Mouse (Mus musculus): ENCODE measurements around the gene Ppp1r3d.

The Ppp1r3d gene

DNA sequence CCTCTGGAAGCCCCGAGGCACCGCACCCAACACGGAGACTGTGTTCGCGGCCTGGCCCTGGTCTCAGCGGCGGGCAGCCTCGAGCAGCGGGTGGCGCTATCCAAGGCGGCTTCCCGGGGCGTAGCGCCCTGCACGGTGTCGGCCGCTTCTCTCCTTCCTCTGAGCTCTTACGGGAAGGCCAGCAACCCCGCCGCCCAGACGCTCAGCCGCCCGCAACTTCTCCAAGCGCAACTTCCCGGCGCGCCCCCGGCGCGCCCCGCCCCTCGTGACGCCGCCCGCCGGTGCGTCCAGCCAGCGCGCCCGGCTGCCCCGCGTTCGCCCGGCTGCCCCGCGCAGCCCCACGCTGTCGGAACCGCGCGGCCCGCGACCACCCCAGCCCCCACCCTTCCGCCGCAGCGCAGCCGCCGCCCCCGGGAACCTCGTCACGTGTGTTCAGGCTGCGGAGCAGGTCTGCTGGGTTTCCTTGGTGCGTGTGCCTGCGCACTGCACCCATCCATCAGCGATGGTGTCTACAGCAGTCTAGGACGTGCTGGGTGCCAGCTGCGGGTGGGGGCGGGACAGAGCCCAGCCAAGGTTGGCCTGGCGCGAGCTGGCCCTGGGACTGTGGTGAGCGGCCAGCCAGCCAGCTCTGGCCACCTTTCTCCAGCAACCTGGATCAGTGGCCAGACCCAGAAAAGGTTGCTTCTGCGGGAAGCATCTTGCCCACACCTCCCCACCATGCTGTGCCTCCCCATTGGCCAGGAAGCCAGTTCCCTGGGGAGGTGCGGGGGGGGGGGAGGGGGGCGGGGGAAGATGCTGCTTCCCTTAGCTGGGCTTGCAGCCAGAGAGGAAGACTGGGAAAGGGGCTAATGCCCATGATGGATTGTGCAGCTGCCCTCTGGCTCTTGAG, at the start of gene Ppp1r3d, which contains the start of gene Fam217b:
TSS of gene Ppp1r3d (minus strand) at position 212 of the 889 bp plus-strand sequence.
TSS of gene Fam217b (plus strand) at position 264 of the 889 bp plus-strand sequence.
- peak; percentile 13 to 43 for DNase-seq (ENCODE audit: low spot score in 2 of 2)

DNA sequence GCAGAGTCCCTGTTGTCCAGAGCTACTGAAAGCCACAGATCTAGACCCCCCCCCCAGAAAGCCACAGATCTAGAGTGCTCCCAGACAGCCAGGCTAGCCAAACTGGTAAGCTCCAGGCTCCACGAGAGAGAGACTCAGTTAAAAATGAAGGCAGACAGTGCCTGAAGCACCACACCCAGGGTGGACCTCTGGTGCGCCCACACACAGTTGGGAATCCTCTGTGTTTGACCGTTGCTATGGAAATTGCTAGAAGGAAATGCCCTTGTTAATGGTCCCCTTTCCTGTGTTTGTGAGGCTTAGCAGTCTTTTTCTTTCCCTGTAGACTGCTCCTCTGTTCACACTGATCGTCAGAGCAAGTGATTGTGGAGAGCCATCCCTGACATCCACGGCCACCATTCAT, 46.1 kb upstream of the Ppp1r3d start:
- DNase-seq (ENCODE audit: low spot score in 2 of 2): no peak

DNA sequence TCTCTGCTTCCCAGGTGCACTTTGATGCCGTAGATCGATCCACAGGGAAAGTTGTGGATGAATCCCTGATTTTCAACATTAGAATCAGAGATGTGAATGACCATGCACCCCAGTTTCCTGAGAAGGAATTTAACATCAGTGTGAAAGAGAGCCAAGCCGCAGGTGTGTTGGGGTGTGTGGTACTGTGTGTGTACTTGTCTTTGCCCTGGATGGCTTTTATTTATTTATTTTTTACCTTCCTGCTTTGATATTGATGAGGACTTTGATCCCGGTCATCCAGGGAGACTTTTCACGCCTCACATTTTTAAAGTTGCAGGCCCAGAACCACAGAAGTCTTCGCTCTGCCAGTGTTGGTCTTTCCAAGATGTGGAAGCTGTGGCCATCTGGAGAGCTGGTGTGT, 43.1 kb upstream of the Ppp1r3d start:
- DNase-seq (ENCODE audit: low spot score in 2 of 2): no peak

DNA sequence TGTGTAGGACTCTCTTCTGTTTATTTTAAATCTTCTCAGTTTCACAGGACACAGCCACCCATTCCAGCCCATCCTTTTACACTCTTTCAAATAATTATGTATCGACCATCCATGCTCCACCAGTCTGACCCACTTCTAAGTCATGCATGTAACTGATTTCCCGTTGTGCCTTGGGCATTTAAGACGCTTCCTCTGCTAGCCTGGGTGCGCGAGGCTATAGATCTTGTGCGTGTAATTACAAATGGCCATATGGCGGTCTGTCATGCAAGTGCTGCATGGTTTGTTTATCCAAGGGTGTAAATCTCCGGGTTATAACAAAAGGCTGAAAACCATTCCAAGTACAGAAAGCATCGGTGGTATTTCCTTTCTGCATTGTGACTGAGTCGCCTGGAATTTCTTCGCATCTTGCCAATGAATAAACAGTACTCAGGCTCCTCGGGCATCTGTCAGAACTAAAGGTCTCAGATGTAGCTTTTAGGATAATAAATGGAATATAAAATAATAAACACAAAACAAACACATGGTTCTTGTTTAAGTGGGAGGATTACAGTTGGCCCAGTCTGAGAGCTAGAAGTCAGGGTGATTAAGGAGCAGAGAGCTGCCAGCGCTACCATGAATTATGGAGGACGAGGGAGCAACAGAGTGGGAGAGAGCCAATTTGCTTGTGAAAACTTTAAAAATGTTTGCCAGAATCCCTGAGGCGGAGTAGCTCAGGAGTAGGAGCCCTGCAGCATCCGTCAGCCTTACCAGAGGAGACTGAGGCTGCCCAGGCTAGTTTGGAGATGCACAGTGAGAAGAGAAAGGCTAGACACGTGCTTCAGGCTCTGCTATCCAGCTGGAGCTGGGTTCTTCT, 40.6 kb upstream of the Ppp1r3d start:
- peak in 1 of 2 experiments; percentile 25 for DNase-seq (ENCODE audit: low spot score in 2 of 2)

DNA sequence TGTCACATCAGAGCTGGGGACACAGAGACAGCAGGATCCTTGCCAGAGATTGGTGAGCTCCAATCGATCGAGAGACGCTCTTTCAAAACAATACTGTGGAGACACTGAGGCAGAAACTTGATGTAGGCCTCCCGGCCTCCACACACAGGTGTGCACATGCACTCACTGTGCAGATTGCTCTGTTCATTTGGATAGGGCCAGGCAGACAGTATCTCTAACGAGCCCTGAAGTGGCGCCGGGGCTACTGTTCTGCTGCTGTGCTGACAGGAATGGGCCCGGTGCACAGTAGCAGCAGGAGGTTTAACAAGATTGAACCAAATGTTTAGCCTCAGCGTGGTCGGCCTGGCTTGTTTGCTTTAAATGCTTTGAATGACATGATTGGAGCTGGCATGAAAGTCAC, 36.7 kb upstream of the Ppp1r3d start:
- DNase-seq (ENCODE audit: low spot score in 2 of 2): no peak

DNA sequence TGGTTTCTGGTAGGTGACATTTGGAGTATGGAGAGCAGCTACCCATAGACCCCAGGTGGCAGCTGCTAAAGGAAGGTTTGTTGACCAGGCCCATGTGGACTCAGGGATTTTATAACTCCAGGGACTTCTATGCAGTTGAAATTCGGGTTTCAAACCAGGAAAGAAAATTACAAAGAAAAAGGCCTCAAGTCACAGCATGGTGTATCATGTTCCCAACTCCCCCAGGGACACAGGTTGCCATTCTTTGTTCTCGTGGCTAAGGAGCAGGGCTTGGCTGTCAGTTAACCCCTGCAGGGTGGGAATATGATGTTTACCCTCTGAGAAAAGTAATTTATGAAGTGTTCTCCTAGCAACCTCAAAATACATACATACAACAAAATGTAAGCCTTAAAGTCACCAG, 36.0 kb upstream of the Ppp1r3d start:
- no peak for DNase-seq (ENCODE audit: low spot score in 2 of 2)

DNA sequence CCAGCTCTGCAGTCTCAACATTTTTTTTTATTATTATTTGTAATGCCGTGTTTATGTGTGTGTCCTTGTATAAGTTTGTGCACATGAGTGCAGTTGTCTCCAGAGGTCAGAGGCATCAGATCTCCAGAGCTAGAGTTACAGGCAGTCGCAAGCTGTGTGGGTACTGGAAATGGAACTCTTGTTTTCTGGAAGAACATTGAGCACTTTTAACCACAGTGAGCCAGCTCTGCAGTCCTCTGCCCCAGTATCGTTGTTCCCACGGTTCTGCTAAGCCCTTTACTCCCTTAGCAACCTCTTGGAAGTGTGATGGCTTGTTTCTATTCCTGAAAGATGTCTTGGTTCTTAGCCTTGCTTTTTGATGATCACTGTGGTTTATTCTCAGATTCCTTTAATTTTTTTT, 35.1 kb upstream of the Ppp1r3d start:
- DNase-seq (ENCODE audit: low spot score in 2 of 2): no peak

DNA sequence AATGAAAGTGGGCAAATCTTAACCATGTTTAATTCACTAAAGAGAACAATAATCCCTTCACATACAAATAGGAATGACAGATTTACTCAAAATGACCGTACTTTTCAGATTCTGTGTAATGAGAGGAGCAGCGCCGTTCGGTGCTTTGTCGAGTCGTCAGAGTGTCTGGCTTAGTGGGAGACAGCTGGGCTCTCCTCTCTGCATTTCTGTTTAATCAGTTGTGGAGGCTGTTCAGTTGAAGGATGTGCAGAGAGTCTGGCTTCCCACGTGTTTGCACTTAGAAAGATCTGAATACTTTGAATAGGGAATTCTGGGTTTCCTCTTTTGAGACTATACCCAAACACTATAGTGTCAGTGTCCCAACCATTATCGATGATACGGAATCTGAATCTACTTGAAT, 23.0 kb upstream of the Ppp1r3d start:
- no peak for DNase-seq (ENCODE audit: low spot score in 2 of 2)

DNA sequence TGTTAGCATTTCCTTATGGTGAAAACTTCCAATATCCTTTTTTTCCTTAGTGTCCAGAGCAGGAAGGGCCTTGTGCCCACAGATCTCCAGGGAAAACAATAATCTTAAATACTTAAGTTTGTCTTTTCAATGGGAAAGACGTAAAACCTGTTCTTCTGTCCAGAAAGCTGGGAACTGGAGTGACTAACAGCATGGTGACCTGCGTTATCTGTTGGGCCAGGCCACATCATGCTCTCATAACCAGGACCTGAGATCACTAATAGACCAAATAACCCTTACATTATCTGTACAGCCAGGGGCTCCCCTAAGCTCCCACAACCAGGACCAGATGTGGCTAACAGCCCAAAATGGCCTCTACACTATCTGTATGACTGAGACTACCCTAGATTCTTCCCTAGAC, 19.6 kb upstream of the Ppp1r3d start:
- no peak for DNase-seq (ENCODE audit: low spot score in 2 of 2)

DNA sequence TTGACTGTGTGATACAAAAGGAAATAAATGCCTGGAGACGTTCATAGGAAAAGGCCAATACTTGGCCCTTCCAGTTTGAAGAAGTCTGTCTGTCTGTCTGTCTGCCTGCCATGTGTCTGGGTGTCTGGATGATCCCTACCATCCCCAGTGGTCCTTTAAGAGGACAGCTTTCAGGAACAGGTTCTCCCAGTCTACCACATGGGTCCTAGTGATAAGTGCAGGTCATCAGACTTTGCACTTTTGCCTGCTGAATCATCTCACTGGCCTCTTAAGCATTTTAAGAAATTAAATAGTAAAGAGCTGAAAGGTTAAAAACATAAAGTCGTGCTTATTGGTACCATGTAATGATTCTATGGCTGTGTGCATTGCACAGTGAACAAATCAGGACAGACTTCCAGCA, 19.2 kb upstream of the Ppp1r3d start:
- DNase-seq (ENCODE audit: low spot score in 2 of 2): no peak

DNA sequence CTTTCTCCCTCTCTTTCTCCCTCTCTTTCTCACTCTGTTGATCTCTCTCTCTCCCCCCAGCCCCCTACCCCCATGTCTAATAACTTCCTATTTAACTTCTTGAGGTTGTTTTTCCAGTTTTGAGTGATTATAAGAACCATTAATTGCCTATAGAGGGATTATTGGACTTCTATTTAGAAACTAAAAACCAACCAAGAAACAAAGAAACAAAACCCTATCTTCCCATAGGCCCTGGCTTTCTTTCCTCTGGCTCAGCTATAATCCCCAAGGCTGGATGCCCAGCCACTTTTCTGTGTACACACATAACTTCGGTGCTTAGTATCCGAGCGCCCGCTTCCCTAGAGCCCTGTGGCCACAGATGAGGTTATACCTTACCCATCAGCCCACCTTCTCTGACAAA, 16.0 kb upstream of the Ppp1r3d start, which contains the start of gene Cdh26:
TSS of gene Cdh26 (plus strand) at position 301 of the 400 bp plus-strand sequence.
- no peak for DNase-seq (ENCODE audit: low spot score in 2 of 2)

DNA sequence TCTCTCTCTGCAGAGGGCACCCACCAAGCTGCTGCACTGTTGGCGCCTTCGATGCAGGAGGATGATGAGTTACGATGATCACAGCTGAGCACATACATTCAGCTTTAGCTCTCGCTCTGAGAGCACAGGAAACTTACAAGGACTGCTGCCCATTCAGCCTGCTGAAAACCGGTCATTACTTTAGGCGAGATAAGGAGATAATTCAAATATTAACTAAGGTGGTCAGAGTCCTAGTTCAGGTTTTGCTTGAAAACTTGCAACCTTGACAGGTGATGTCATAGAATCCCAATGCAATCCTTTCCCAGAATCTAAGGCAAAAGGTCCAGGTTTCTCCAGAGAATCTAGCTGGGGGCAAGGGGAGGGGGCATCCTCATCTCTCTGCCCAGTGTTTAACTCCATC, 15.2 kb upstream of the Ppp1r3d start:
- DNase-seq (ENCODE audit: low spot score in 2 of 2): no peak

DNA sequence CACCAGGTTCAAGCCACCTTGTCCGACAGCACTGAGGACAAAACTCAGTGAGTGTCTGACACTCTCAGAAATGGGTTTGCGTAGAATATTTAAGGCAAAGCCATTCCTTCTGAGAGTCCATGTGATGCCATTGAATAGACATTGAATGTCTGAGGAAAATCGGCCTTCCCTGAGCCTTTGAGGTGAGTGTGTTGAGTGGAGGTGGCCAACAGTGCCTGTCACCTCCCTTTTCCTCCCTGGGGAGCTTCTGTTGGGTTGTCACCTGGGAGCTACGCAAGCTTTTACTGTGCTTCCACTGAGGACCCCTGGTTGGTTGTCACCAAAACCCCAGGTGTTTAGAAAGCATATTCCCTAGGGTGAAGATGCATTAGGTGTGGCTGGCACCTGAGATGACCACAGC, 14.4 kb upstream of the Ppp1r3d start:
- DNase-seq (ENCODE audit: low spot score in 2 of 2): no peak

DNA sequence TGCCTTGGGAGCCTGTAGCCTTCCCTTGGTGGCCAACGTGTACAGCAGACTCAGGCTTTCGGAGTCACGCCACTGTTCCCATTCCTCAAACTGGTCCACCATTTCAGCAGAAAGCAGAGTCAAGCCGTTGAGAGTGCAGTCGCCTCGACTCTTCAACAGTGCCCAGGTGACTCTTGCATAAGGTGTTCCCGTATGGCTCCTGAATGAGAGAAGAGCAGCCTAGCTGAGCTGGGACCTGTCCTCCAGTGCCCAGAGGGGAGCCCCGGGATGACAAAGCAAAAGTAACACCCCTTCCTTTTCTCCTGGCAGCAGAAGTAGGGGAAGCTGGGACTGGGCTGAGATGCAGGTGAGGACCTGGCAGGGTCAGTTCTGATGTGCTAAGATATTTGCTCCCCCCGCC, 13.9 kb upstream of the Ppp1r3d start:
- no peak for DNase-seq (ENCODE audit: low spot score in 2 of 2)

DNA sequence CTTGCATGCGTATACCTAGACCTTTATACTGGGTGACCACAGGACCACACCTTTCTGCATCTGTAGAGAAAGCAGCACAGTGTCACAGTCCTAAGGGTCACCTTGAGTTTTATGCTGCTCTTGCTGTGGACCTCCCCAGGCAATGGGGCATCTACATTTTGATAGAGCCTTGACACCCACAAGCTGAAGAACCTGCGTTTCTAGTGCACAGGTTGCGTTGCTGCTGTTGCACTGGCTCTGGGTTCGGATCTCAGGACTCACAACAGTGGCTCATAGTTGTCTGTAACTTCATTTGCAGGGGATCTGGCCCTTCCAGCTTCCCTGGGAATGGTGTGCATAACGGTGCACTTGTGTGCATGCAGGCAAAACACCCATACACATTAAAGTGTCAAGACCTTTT, 12.9 kb upstream of the Ppp1r3d start:
- DNase-seq (ENCODE audit: low spot score in 2 of 2): no peak

DNA sequence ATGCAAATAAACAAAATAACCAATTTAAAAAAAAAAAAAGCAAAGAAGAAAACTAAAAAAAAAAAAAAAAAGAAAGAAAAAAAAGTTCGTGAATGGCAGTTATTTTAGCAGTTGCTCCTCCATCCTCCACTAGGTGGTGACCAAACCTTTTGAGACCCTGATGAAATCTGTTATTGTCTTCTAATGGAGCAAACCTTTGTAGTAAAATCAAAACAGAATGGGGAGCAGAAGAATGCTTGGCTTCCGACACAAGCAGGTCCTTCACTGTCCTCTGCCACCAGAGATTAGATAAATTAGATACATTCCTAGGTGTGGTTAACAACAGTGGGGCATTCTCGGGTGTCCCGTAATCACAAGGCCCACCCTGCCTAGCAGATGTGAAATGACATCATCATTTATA, 12.0 kb upstream of the Ppp1r3d start:
- DNase-seq (ENCODE audit: low spot score in 2 of 2): no peak

DNA sequence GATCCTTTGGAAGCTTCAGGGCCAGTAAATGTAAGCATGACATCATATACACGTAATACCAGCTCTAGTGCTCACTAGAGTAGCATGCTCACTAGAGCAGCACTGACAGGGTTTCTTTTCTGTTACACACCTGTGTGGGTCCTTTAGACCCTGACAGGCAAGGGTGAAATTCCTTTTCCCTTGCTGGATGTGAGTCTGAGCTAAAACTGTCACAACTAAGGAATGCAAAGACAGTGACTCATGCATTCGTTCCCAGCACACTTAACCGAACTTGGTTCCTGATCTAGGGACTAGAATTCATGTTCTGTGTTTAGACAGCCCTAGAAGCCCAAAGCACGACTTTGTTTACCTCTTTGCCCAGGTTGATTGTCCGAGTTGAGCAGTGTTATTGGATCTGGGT, 9.0 kb upstream of the Ppp1r3d start:
- DNase-seq (ENCODE audit: low spot score in 2 of 2): no peak

DNA sequence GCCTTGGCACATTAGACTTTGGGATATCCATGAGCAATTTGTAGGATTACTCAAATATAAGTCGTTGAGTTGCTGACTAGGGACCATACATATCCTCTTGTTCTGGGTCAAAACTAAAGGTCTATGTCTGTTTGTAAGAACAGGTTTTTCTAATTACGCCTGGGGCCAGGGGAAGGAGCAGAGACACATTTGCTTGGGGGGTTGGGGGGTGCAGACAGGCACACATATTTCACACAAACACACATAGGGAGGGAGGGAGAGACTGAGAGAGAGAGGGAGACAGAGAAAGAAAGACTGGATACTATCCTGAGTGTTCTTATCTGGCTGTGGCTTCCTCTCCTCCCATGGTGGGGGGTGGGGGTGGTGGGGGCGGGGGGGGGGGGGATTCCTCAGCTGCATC, 7.9 kb upstream of the Ppp1r3d start:
- DNase-seq (ENCODE audit: low spot score in 2 of 2): no peak

DNA sequence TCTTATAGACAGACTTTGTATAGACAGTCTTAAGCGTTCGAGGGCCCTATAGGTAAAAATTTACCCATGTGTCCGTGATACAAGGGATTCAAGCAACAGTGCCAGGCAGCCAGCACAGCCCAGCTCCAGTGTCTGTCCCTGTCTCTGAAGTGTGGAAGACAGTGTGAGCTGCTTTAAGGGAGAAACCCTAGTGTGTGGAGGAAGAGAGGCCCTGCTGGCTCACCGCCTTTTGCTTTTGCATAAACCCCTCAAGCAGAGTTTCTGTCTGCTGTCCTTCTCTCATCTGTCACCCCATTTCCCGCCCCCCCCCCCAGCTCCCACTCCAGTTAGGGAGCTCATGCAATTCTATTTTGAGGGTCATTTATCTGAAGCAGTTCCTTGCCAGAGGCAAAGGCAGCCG, 7.3 kb upstream of the Ppp1r3d start:
- DNase-seq (ENCODE audit: low spot score in 2 of 2): no peak

DNA sequence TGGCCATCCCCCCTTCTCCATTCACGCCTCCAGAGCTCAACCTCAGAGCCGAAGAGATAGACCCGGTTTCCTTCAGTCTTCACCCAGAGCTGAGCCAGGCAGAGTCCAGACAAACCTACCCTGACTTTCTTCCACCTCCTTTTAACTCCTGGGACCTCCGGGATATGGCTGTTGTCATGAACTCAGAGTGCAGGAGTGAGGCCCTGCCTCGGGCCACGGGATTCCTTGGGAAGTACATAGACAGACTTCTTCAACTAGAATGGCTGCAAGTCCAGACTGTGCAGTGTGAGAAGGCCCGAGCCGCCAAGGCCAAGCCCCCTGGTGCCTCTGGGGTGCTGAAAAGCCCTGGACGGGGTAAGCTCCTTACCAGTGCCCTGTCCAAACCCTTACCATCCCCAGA, 6.3 kb upstream of the Ppp1r3d start:
- no peak for DNase-seq (ENCODE audit: low spot score in 2 of 2)

DNA sequence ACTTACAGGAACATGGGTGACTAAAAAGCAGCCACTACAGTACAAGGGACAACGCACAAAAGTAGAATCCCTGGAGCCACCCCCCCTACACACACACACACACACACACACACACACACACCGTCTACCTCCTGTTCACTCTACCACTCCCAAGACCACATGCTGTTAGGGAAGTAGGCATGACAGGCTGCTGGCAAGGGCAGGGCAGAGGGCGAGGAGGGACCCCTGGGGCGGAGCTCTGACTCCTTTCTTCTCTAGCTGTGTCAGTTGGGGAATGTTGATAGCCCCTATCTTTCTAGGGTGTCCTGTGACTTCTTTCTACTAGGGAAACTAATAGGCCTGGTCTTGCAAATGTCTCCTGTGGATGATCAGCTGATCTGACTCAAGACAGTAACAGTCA, 2.7 kb upstream of the Ppp1r3d start:
- no peak for DNase-seq (ENCODE audit: low spot score in 2 of 2)

DNA sequence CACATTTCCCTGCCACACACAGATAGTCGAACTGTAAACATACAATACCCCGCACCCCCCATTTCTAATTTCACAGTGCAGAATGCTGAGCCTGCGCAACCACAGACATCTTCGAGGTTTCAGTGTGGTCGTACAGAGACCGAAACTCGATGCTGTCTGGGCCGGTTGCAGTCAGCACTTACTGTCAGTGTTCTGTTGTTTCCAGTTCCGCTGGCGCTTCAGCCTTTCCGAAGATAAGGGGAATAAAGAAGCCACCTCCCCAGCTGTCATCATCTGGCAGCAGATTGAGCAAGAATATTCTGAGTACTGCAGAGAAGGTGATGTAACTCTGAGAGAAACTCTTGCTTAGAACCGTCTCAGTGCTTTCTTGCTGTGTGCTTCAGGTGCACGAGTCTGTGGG, 2.2 kb upstream of the Ppp1r3d start:
- DNase-seq (ENCODE audit: low spot score in 2 of 2): peak in 1 of 2 experiments; percentile 22

DNA sequence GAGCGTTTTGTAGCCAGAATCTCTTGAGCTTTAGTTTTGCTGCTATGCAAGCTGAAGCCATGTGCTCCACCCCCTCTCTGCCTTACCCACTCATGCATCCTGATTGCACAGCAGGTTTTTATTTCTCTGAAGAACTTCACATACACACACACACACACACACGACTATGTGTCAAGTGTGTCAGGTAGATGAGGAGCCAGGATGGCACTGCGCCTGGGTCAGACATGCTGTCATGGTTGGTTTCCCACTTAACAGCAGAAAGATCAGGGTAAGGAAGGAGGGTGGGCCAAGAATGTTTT, 827 bp upstream of the Ppp1r3d start:
- no peak for DNase-seq (ENCODE audit: low spot score in 2 of 2)

All from urinary bladder, adult 18-20 months (tissue).